Mouse (Mus musculus): ENCODE results near the gene Slc2a10.

Slc2a10 gene

GRCm38 (mm10) chr2:165503259-165504203, at the start of gene Slc2a10:
Gene Slc2a10 (plus strand): TSS chr2:165503787.
- DNase-seq (ENCODE audit: low read depth), result no peak

- DNase-seq (ENCODE audit: low read depth), result peak; percentile 50
These were observed 46.9 kb upstream of the Slc2a10 start for GRCm38 (mm10) chr2:165456710-165457109.

GRCm38 (mm10) chr2:165458189-165458588, 45.4 kb upstream of the Slc2a10 start:
- DNase-seq (ENCODE audit: low read depth), result no peak

GRCm38 (mm10) chr2:165459663-165460062, 43.9 kb upstream of the Slc2a10 start:
- DNase-seq (ENCODE audit: low read depth), result no peak

- no peak for DNase-seq (ENCODE audit: low read depth)
These were observed 35.6 kb upstream of the Slc2a10 start for GRCm38 (mm10) chr2:165467824-165468452.

- DNase-seq (ENCODE audit: low read depth), result peak; percentile 12
These were observed 33.4 kb upstream of the Slc2a10 start for GRCm38 (mm10) chr2:165470167-165470566.

- no peak for DNase-seq (ENCODE audit: low read depth)
These were observed 31.6 kb upstream of the Slc2a10 start for GRCm38 (mm10) chr2:165471943-165472342.

- DNase-seq (ENCODE audit: low read depth), result no peak
These were observed 30.6 kb upstream of the Slc2a10 start, which contains the start of gene Slc13a3 for GRCm38 (mm10) chr2:165473003-165473402. Gene Slc13a3 (minus strand): TSS chr2:165473230.

GRCm38 (mm10) chr2:165475412-165475811, 28.2 kb upstream of the Slc2a10 start:
- no peak for DNase-seq (ENCODE audit: low read depth)

GRCm38 (mm10) chr2:165475850-165476249, 27.7 kb upstream of the Slc2a10 start:
- DNase-seq (ENCODE audit: low read depth), result no peak

- DNase-seq (ENCODE audit: low read depth), result no peak
These were observed 21.6 kb upstream of the Slc2a10 start for GRCm38 (mm10) chr2:165482003-165482402.

GRCm38 (mm10) chr2:165484152-165484551, 19.4 kb upstream of the Slc2a10 start:
- no peak for DNase-seq (ENCODE audit: low read depth)

- DNase-seq (ENCODE audit: low read depth), result no peak
These were observed 17.8 kb upstream of the Slc2a10 start for GRCm38 (mm10) chr2:165485826-165486225.

GRCm38 (mm10) chr2:165486401-165486800, 17.2 kb upstream of the Slc2a10 start:
- no peak for DNase-seq (ENCODE audit: low read depth)

- DNase-seq (ENCODE audit: low read depth), result peak; percentile 66
These were observed 16.6 kb upstream of the Slc2a10 start for GRCm38 (mm10) chr2:165486881-165487535.

GRCm38 (mm10) chr2:165492648-165493553, 10.7 kb upstream of the Slc2a10 start, which contains the start of gene Trp53rka:
Gene Trp53rka (minus strand): TSS chr2:165493324.
- DNase-seq (ENCODE audit: low read depth), result peak; percentile 81

GRCm38 (mm10) chr2:165493587-165494210, 9.9 kb upstream of the Slc2a10 start:
- no peak for DNase-seq (ENCODE audit: low read depth)

GRCm38 (mm10) chr2:165494495-165494894, 9.1 kb upstream of the Slc2a10 start:
- DNase-seq (ENCODE audit: low read depth), result no peak

- peak; percentile 74 for DNase-seq (ENCODE audit: low read depth)
These were observed 7.3 kb upstream of the Slc2a10 start for GRCm38 (mm10) chr2:165496251-165496650.

GRCm38 (mm10) chr2:165497706-165498275, 5.8 kb upstream of the Slc2a10 start:
- DNase-seq (ENCODE audit: low read depth), result no peak
